Mouse (Mus musculus): ENCODE results near the gene Rnaseh2b.

The Rnaseh2b gene

GRCm38 (mm10) chr14:62323457-62323856 lies 31.1 kb downstream of the Rnaseh2b start:
- TF ChIP-seq CTCF (conservative IDR thresholded peaks at IDR 0.05; ENCODE audit: low read length) (no peak), POU5F1 (IDR thresholded peaks at IDR 0.05; ENCODE audit: borderline replicate concordance, low read length) (no peak), NANOG (IDR thresholded peaks at IDR 0.05; ENCODE audit: borderline replicate concordance, low read length) (no peak)
- H3K4me1 ChIP-seq (replicated peaks; ENCODE audit: low read depth, low read length) = peaks cover 17% of the 10 kb centered on the region
- no peaks in the 10 kb centered on the region for H3K36me3 ChIP-seq (ENCODE audit: insufficient read depth, low read length)
- no peaks in the 10 kb centered on the region for H3K27me3 ChIP-seq (ENCODE audit: insufficient read depth, low read length)
- no peaks in the 10 kb centered on the region for H3K9me3 ChIP-seq (ENCODE audit: low read length)
- no peak overlapping the region for H3K4me3 ChIP-seq (replicated peaks; ENCODE audit: low read length)

GRCm38 (mm10) chr14:62324943-62325342 lies 32.6 kb downstream of the Rnaseh2b start:
- H3K4me3 ChIP-seq (replicated peaks; ENCODE audit: low read length) = no peak overlapping the region
- no peaks in the 10 kb centered on the region for H3K36me3 ChIP-seq (ENCODE audit: insufficient read depth, low read length)
- no peaks in the 10 kb centered on the region for H3K9me3 ChIP-seq (ENCODE audit: low read length)
- peaks cover 29% of the 10 kb centered on the region for H3K4me1 ChIP-seq (replicated peaks; ENCODE audit: low read depth, low read length)
- no peak for TF ChIP-seq CTCF (conservative IDR thresholded peaks at IDR 0.05; ENCODE audit: low read length)
- TF ChIP-seq POU5F1 (IDR thresholded peaks at IDR 0.05; ENCODE audit: borderline replicate concordance, low read length) = no peak
- TF ChIP-seq NANOG (IDR thresholded peaks at IDR 0.05; ENCODE audit: borderline replicate concordance, low read length) = no peak
- H3K27me3 ChIP-seq (ENCODE audit: insufficient read depth, low read length) = no peaks in the 10 kb centered on the region

GRCm38 (mm10) chr14:62326026-62326425 lies 33.6 kb downstream of the Rnaseh2b start:
- no peaks in the 10 kb centered on the region for H3K36me3 ChIP-seq (ENCODE audit: insufficient read depth, low read length)
- no peaks in the 10 kb centered on the region for H3K9me3 ChIP-seq (ENCODE audit: low read length)
- H3K4me1 ChIP-seq (replicated peaks; ENCODE audit: low read depth, low read length) = peaks cover 37% of the 10 kb centered on the region
- no peak overlapping the region for H3K4me3 ChIP-seq (replicated peaks; ENCODE audit: low read length)
- no peaks in the 10 kb centered on the region for H3K27me3 ChIP-seq (ENCODE audit: insufficient read depth, low read length)
- TF ChIP-seq POU5F1 (IDR thresholded peaks at IDR 0.05; ENCODE audit: borderline replicate concordance, low read length) (no peak), CTCF (conservative IDR thresholded peaks at IDR 0.05; ENCODE audit: low read length) (no peak), NANOG (IDR thresholded peaks at IDR 0.05; ENCODE audit: borderline replicate concordance, low read length) (no peak)

- no peaks in the 10 kb centered on the region for H3K36me3 ChIP-seq (ENCODE audit: insufficient read depth, low read length)
- peaks cover 42% of the 10 kb centered on the region for H3K4me1 ChIP-seq (replicated peaks; ENCODE audit: low read depth, low read length)
- no peaks in the 10 kb centered on the region for H3K9me3 ChIP-seq (ENCODE audit: low read length)
- no peaks in the 10 kb centered on the region for H3K27me3 ChIP-seq (ENCODE audit: insufficient read depth, low read length)
- no peak overlapping the region for H3K4me3 ChIP-seq (replicated peaks; ENCODE audit: low read length)
- TF ChIP-seq POU5F1 (IDR thresholded peaks at IDR 0.05; ENCODE audit: borderline replicate concordance, low read length) (no peak), CTCF (conservative IDR thresholded peaks at IDR 0.05; ENCODE audit: low read length) (no peak), NANOG (IDR thresholded peaks at IDR 0.05; ENCODE audit: borderline replicate concordance, low read length) (no peak)
These were observed 34.8 kb downstream of the Rnaseh2b start for GRCm38 (mm10) chr14:62327171-62327570.

GRCm38 (mm10) chr14:62328606-62329005 lies 36.2 kb downstream of the Rnaseh2b start:
- TF ChIP-seq POU5F1 (IDR thresholded peaks at IDR 0.05; ENCODE audit: borderline replicate concordance, low read length) = no peak
- no peak for TF ChIP-seq CTCF (conservative IDR thresholded peaks at IDR 0.05; ENCODE audit: low read length)
- TF ChIP-seq NANOG (IDR thresholded peaks at IDR 0.05; ENCODE audit: borderline replicate concordance, low read length) = no peak
- H3K36me3 ChIP-seq (ENCODE audit: insufficient read depth, low read length) = no peaks in the 10 kb centered on the region
- no peaks in the 10 kb centered on the region for H3K27me3 ChIP-seq (ENCODE audit: insufficient read depth, low read length)
- H3K4me3 ChIP-seq (replicated peaks; ENCODE audit: low read length) = no peak overlapping the region
- no peaks in the 10 kb centered on the region for H3K9me3 ChIP-seq (ENCODE audit: low read length)
- peaks cover 54% of the 10 kb centered on the region for H3K4me1 ChIP-seq (replicated peaks; ENCODE audit: low read depth, low read length)

- Histone ChIP-seq H3K36me3 (ENCODE audit: insufficient read depth, low read length) (no peaks in the 10 kb centered on the region), H3K4me1 (replicated peaks; ENCODE audit: low read depth, low read length) (peaks cover 64% of the 10 kb centered on the region), H3K4me3 (replicated peaks; ENCODE audit: low read length) (no peak overlapping the region), H3K9me3 (ENCODE audit: low read length) (no peaks in the 10 kb centered on the region), H3K27me3 (ENCODE audit: insufficient read depth, low read length) (no peaks in the 10 kb centered on the region)
- TF ChIP-seq POU5F1 (IDR thresholded peaks at IDR 0.05; ENCODE audit: borderline replicate concordance, low read length) = no peak
- TF ChIP-seq CTCF (conservative IDR thresholded peaks at IDR 0.05; ENCODE audit: low read length) = no peak
- TF ChIP-seq NANOG (IDR thresholded peaks at IDR 0.05; ENCODE audit: borderline replicate concordance, low read length) = no peak
These were observed 37.2 kb downstream of the Rnaseh2b start for GRCm38 (mm10) chr14:62329631-62330030.

GRCm38 (mm10) chr14:62331457-62331856 lies 39.1 kb downstream of the Rnaseh2b start:
- Histone ChIP-seq H3K27me3 (ENCODE audit: insufficient read depth, low read length) (no peaks in the 10 kb centered on the region), H3K4me3 (replicated peaks; ENCODE audit: low read length) (peak overlapping the region; percentile 87), H3K9me3 (ENCODE audit: low read length) (no peaks in the 10 kb centered on the region), H3K4me1 (replicated peaks; ENCODE audit: low read depth, low read length) (peaks cover 76% of the 10 kb centered on the region), H3K36me3 (ENCODE audit: insufficient read depth, low read length) (peaks cover 7% of the 10 kb centered on the region; the same call in 1 of the 2 replicates)
- peak; percentile 56; the same call in 1 of the 2 replicates for TF ChIP-seq NANOG (IDR thresholded peaks at IDR 0.05; ENCODE audit: borderline replicate concordance, low read length)
- no peak for TF ChIP-seq CTCF (conservative IDR thresholded peaks at IDR 0.05; ENCODE audit: low read length)
- no peak for TF ChIP-seq POU5F1 (IDR thresholded peaks at IDR 0.05; ENCODE audit: borderline replicate concordance, low read length)

- H3K4me3 ChIP-seq (replicated peaks; ENCODE audit: low read length) = peak overlapping the region; percentile 87
- H3K9me3 ChIP-seq (ENCODE audit: low read length) = no peaks in the 10 kb centered on the region
- H3K27me3 ChIP-seq (ENCODE audit: insufficient read depth, low read length) = no peaks in the 10 kb centered on the region
- peaks cover 77% of the 10 kb centered on the region for H3K4me1 ChIP-seq (replicated peaks; ENCODE audit: low read depth, low read length)
- TF ChIP-seq CTCF (conservative IDR thresholded peaks at IDR 0.05; ENCODE audit: low read length) = no peak
- H3K36me3 ChIP-seq (ENCODE audit: insufficient read depth, low read length) = peaks cover 8% of the 10 kb centered on the region; the same call in 1 of the 2 replicates
These were observed 39.7 kb downstream of the Rnaseh2b start for GRCm38 (mm10) chr14:62331866-62332619.

Data from E14TG2a.4 (cell line).